Mouse (Mus musculus) thymus, postnatal 14 days (tissue): ENCODE measurements around the gene Adam12.

Experiments used
- DNase-seq: peaks from one replicate; pipeline ENCODE4 v3.0.0; 2021

The Adam12 gene

DNA sequence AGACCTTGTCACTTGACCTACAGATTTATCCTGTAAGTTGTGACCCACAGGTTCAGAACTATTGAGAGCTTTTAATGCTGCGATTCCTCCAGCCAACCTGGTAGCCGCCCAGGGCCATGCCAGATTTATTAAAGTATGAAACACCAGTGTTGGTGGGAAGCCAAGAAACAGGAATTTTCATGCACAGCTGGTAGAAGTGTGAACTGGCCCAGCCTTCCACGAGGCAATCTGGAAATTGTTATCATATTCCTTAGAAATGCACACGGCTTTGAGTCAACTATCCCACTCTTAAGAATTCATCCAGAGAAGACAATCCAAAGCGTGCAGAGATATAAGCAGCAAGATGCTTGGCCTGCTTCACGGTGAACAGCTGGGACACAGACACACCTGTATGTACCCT lies 82.6 kb downstream of the Adam12 start:
- DNase-seq, result no peak

DNA sequence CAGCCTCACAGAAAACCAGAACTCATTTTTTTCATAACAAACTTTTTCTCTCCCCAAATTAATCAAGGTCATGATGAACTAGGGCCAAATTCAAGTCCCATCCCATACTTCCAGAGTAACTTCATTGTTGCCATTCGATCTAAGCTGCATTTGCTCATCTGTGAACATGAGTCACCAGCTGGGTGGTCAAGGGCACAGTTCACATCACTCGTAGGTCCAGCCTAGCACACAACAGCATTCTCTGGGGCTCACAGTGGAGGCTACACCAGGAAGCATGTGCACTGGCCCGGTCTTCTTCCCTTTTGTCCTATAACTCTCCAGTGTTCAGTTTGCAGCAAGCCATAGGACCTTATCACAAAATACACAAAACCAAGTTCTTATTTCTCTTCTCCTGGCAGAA lies 84.4 kb downstream of the Adam12 start:
- no peak for DNase-seq

DNA sequence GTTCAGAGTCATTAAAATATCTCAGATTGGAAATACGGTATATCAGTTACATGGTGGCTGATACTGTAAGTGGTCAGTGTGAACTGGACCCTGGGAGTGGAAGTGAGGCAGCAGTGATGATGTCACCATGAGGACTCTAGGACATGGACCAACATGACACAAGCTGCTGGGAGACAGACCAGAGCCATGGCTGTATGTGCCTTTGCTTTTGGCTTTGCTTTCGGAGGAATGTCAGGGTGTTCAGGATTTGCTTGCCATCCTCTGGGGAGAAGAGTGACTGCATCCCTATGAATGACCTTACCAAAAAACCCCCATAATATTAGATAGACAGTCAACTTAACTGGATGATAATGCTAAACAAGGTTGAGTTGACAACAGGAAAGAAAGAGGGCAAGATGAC lies 85.1 kb downstream of the Adam12 start:
- DNase-seq, result no peak

DNA sequence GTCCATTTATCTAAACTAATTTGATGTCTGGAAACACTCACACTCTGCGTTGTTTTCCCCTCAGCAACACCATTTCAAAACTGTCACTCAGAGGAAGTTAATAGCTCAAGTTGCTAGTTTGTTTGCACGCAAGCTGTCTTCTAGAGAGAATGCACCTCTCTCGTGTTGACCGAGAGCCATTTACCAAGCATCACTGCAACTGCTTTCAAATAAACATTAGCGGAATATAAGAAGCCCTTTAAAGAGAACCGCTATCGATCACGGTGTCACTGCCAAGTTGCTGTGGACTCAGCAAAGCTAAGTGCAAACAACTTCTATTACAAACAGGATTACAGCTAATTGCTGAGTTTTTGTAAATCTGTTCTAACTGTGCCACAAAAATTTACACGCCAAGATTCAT lies 87.8 kb downstream of the Adam12 start:
- no peak for DNase-seq

DNA sequence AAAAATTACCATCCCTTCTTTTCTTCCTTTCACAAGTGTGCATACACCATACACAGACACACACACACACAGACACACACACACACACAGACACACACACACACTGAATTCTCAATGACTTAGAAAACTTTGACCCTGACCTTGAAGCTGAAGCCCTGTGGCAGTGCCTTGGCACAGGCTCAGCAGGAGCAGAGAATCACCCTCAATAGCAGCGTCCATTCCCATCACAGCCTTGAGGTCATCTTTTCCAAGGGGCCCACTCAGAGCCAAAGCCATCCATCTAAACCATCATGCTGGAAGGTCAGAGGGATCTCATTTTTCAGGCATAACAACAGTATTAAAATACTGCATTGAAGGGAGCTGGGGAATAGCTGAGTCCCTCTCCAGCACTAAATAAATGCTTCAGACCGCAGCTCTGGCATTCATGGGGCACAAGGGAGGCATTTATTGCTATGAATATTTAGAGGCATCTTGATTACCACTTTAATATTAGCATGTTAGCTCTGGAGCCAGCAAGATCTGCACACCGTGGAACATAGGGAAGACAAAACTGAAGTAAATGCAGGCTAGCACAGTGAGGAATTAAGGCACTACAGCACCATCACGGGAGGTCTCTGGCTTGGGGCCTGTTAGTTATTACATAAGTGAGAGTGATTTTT lies 92.5 kb downstream of the Adam12 start:
- no peak for DNase-seq

DNA sequence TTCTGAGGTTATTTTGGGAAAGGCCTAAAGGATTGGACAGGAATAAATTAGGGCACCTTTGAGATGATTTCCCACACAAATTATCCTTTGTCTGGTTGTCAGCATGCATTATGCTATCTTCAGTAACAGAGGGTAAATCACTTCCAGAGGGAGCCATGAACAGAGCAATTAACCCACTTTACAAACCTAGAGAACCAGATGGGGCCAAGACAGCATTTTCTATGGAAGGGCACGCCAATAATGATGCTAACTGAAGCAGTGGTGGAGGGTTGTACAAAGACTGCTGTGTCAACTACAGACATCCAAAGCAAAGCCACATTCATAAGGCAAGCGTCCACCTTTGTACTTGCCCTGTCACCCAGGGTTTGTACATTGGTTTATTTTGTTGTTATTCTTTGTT lies 99.6 kb downstream of the Adam12 start:
- no peak for DNase-seq

DNA sequence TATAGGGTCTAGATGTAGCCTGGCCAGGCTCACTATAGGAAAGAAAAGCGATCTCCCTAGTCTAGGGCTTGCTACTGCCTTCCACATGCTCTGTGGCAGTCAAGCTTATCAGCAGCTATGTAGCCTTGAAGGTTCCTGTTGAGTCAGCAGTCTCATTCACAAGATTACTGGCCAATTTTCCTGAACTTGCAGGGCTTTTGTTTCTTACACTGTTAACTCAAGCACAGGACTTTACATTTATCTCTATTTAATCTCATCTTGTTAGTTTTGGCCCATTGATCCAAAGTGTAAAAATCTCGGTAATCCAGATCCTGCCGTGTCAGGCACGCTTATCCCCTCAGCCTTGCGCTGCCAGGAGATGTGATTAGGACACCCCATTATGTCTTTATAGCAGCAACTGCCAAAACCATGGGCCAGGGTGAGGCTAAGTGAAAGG lies 103.8 kb downstream of the Adam12 start:
- DNase-seq, result no peak

DNA sequence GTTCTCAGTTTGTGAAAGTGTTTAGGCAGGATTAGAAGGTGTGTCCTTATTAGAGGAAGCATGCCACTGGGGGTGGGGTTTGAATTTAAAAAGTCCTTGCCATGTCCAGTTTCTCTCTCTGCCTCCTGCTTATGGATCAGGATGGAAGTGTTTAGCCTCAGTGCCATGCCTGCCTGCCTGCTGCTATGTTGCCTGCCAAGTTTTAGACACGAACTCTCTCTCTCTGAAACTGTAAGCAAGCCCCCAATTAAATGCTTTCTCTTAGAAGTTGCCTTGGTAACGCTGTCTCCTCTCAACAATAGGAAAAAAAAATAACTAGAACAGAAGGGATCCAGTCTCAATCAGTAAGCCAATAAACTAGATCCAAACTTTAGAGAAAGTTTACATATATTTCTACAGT lies 110.5 kb downstream of the Adam12 start:
- DNase-seq, result no peak

DNA sequence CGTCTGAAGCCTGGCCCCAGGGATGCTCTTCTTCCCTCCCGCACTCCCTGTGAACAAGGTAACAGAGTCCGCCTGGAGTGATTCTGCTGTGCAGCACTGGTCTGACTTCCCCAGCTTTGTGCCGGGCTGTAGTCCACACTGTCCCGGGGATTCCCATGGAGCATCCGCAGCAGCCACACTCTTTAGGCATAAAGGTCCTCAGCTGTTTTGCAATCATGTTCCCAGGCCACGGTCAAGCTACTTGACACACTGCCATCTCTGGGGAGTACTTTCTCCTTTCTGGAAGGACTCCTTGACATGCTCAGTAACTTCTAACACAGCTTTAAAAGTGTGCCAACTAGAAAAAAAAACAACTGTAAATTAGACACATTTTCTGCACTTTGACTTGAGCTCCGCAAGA lies 116.5 kb downstream of the Adam12 start:
- no peak for DNase-seq

DNA sequence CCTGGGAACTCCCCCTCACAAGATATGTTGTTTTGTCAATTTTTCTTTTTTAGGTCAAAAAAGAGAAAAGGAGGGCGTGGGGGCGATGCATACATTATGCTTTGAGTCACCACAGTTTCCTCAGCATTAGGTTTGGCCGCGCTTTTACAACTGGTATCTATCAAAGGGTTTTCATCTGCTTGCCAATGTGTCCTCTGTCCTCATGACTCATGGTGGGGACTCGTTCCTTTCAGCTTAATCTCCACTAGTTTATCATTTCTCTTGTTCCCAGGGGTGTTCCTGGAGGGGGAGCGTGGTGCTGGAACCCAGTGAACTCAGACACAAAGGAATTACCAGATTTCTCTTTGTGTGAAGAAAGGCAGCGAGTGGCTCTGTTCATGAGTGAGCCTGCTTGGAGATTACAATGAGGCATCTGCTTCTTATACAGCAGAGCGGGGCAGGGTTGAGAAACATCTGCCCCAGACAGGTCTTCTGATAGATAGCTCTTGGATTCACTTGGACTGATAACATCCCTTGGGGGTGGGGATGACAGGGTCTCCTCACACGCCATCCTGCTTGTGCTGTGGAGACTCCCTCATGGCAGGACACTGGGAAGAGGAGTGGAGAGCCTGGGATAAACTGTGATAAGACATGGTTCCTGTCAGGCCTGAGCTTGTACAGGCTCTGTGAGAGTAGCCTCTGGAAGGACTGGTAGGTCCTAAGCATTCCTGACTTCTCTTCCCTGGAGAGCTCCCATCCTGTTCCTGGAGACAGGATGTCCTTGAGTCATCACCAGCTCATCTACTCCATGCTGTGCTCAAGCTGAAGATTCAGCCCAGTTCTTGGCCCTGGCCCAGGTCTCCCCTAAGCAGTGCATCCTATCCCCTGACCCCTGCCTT lies 117.4 kb downstream of the Adam12 start:
- DNase-seq, result no peak

DNA sequence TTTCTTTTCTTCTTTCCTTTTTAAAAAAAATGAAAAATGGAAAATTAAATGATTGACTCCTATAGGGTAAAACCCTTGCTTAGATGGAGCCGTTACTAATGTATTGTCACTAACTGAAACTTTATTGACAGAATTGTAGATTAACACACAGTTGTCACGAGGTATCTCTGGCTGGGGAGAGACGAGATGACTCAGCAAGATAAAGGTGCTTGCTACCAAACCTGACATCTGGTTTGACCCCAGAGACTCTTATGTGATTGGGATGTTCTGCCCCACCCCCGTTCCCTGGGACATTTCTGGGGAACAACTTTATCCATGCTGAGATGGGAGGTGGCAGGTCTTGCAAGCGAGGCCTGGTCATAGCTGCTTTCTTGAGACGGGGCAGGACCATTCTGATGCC lies 118.1 kb downstream of the Adam12 start:
- DNase-seq, result no peak

DNA sequence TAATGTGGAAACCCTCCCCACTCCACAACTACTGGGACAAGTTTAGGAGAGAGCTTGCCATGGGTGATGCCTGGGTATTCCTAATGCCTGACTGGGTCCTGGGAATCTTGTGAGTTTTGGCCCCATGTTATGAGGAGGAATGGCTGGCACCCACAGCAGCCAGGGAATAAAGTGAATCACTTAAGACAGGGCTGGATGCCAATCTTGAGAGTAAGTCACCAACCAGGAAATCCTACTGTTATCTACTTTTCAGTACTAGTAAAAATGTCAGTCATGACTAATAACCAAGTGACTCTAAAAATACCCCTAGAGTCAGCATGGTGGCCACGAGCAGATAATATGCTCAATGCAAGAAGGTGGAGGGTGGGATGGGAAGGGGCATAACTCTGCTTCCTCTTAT lies 121.8 kb downstream of the Adam12 start:
- DNase-seq, result no peak

DNA sequence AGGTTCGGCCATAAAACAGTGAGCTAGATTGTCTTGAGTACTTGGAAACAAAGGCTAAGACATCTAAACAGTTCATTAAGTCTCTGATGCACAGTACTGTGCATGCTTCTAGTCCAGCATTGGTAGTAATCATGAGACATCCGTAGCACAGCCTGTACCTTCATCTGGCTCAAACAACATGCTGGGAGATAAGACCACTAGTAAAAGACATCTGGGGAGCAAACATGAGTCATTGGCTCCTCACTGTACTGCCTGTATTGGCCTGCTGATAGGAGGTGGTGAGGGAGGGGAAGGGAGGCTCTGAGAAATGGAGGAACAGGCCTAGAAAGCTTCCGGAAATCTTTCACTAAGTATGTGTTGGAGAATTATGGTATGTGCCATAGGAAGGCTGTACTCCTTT lies 124.1 kb downstream of the Adam12 start:
- no peak for DNase-seq

DNA sequence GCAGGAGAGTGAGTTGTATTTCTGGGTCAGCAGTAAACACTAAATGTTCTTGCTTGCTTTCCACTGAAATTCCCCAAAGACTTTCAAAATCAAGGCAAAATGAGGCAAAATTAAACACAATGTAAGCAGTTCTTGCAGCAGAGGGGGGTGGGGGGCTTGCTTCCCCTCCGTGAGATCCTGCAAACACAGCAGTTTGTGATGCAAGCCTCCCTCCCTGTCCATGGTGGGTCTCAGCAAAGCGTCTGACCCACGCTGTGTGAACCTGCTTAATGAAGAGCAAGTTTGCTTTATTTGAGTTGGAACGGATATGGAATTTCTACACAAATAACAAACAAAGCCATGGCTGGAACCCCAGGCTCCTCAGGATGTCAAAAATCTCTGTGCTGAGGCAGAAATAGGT lies 132.9 kb downstream of the Adam12 start:
- no peak for DNase-seq

DNA sequence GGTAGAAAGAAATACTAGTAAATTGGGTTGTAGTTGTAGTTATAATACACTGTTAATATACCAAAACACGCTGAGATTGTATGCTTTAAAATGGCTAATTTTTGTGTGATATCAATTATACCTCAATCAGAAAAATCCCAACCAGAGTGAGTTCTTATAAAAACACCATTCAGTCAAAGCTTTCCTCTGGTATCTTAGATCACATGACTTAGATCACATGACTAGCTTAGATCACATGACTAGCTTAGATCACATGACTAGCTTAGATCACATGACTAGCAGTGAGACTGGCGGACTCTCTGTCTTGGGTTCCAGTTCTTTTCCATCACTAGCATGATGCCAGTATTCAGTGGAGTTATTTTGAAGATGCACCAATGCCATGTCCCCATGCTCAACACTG lies 134.1 kb downstream of the Adam12 start:
- DNase-seq, result no peak

DNA sequence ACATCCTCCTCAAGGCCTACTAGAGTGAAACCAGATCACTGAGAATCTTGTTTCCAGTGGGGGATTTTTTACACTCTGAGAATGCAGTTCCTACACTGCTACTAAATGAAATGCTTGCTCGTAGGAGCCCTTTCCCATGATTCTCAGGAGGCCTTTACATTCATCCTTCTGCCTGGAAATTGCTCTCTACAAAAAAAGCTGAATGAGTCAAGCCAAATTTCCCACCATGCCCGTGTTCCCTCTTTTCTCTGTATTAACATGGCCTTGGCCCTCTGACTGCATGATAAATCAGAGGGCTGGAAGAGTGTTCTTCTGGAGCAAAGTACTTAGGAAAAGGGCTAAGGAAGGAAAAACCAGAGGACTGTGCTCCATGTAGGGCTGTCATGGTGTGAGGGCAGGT lies 138.1 kb downstream of the Adam12 start:
- no peak for DNase-seq

DNA sequence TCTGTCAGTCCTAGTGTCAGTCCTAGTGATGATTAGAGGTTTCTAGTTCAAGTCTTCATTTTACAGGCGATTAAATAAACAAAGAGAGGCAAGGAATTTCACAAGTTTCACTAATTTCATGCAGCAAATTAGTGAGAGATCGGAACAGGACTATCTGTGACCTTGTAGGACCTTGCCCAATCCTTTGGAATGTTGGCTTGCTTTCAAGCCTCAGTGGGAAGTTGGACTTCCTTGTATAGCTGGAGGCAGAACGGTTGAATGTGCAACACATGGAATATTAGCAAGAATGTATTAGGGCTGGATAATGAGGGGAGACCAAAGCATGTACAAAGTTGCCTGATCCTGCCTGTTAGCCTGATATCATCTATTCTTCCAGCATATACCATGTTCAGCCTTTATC lies 141.2 kb downstream of the Adam12 start:
- no peak for DNase-seq

DNA sequence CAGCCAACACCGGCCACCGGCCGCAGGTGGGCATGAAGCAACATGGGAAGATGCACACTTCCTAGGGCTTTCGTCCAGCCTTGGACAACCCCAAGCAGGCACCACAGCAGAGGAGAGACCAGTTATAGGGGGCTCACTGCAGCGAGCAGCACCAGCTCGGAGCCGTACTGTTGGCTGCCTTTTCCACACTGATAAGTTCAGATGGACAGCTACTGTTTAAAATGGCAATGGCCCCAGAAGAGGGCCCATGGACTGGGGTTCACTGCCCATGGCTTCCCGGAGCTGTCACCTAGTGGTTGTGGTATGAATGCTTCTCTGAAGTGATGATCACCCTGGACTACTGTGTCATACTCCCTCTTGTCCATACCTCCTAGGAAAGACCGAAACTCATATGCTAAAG lies 141.7 kb downstream of the Adam12 start:
- no peak for DNase-seq

DNA sequence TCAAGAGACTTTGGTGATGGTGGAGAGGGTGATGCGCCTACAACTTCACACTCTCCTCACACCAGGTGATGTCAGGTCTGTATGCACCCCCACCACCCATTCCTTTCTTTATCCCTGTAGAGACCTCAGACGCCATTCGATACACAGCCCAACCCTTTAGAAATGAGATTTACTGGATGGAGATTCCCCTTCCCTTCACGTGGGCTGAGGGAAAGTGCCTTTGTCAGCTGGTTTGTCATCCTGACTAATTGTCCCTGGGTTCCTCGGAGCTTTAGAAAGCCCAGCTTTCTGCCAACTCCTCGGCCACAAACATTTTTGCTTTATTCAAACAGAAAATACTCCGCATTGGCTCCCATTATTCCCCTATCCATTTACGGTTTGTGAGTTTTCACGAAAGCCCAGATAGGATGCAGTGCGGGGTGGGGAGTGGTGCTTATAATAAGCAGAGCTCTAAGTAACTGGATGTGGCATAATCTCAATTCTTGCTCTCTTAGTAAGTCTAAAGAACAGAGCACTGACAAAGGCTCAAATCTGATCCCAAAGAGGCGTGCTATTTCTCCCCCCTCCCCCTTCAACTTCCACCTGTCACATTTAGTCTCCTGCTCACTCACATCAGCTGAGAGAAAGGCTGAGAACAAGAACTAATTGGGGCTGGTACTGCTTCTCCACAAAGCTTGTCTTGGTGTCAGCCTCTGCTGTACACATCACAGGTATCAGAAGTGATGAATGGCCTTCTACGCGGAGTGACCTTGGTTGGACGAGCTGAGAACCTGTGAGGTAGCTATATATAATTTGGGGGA lies 143.2 kb downstream of the Adam12 start:
- DNase-seq, result no peak

DNA sequence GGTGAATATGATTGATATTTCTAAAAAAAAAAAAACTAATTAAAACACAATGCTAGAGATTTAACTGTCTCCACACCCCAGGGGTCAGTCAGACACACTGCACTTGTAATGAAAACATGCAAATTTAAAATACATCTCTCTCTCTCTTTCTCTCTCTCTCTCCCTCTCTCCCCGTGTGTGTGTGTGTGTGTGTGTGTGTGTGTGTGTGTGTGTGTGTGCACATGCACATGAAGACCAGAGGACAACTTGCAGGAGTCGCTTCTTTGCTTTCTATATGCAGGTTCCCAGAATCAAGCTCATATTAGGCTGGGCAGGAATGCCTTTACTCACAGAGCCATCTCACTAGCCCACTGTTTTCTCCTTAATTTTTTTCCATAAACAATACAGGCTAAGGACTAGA lies 146.6 kb downstream of the Adam12 start:
- no peak for DNase-seq

DNA sequence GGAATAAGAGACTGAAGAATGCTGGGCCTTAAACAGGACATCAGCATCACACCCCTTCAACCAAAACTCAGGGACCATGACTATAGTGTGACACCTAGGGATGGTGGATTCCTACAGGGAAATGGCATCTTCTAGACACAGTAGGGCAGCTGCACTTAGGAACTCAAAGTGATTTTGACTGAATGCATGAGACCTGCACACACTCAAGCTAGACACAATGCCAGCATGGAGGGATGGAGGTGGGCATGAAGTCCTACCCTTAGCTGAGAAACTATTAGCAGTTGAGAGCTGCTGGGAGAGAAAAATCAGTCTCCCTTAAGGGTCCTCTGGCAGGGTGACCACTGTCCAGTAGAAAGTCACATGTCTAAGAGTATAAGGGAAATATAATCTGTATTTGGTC lies 147.0 kb downstream of the Adam12 start:
- DNase-seq, result no peak

DNA sequence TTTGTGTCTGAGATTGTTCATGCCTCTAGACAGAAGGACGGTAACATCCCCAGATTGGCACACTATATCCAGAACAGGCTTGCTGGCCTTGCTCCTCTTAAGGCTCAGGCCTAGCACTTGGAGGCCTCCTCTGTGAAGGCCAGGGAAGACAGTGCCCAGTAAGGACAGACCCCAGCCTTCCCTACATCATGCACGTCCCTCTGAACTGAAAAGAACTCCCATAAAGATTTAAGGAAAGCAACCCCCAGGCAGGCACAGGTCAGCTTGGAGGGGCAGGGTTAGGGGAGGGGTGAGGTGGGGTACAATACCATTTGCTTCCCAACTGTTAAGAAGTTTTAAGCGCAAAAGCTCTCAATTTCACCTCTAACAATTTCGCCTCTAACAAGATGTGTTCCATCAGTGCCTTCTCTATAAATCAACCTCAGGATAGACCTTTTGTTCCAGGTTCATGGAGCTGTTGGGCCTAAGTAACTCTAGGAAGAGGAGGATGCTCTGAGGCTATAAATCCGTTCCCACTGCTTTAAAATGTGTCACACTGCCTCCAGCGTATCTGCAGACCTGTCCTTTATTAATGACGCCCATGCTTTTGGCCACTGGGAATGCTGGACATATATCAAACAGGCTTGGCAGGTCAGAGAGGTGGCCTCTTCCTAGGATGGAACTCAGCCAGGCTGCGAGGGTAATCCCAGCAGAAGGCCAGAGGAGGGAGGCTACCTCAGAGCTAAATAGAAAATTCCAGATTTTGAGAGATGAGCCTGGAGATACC lies 150.5 kb downstream of the Adam12 start:
- DNase-seq, result no peak
